Mouse (Mus musculus) MEL (cell line): ENCODE data around the gene Xpa. TPM values are rescaled to one million over a fixed set of nuclear protein-coding genes. Genes with fewer than 3 reads are reported as not detected.

ENCODE experiments used
- DNase-seq: peaks from one replicate; pipeline ENCODE4 v3.0.0; 2011; ENCODE audit warnings: low read depth, low spot score
- H3K27ac ChIP-seq: 2 replicates; pipeline ENCODE4 v1.5.1; 2012; ENCODE audit warnings: low read depth, mild to moderate bottlenecking, control low read depth, low read length, moderate library complexity; ENCODE audit not compliant: control insufficient read depth
- H3K27me3 ChIP-seq, 2 experiments: fragments of 150-350 bp in 1 of 2; sonication (generic) in 1 of 2; 2 replicates each; pipeline ENCODE4 v1.6.1; 2012; ENCODE audit warnings: low read length in 2 of 2, mild to moderate bottlenecking in 2 of 2, improper control_type of control experiment in 1 of 2, moderate library complexity in 1 of 2; ENCODE audit not compliant: insufficient read depth in 2 of 2, control insufficient read depth in 1 of 2
- H3K36me3 ChIP-seq, 2 experiments: 2 replicates each; pipeline ENCODE4 v1.6.1; 2012 to 2014; ENCODE audit warnings: low read length in 2 of 2, improper control_type of control experiment in 1 of 2, inconsistent platforms in 1 of 2, mild to moderate bottlenecking in 1 of 2; ENCODE audit not compliant: insufficient read depth in 2 of 2, control insufficient read depth in 1 of 2
- H3K4me1 ChIP-seq, 2 experiments: fragments of 150-350 bp in 1 of 2; sonication (generic) in 1 of 2; 2 replicates each; pipeline ENCODE4 v1.6.1; 2012; ENCODE audit warnings: low read length in 2 of 2, improper control_type of control experiment in 1 of 2, mild to moderate bottlenecking in 1 of 2; ENCODE audit not compliant: insufficient read depth in 2 of 2, control insufficient read depth in 1 of 2
- H3K4me3 ChIP-seq, 2 experiments: fragments of 150-350 bp in 1 of 2; sonication (generic) in 1 of 2; 2 replicates each; pipeline ENCODE4 v1.5.1; 2012; ENCODE audit warnings: low read depth in 2 of 2, low read length in 2 of 2, mild to moderate bottlenecking in 2 of 2, moderate library complexity in 2 of 2, control low read depth in 1 of 2, improper control_type of control experiment in 1 of 2; ENCODE audit not compliant: control insufficient read depth in 1 of 2, insufficient read depth in 1 of 2
- H3K79me2 ChIP-seq: 2 replicates; pipeline ENCODE4 v1.6.1; 2012; ENCODE audit warnings: mild to moderate bottlenecking, low read length, moderate library complexity; ENCODE audit not compliant: control insufficient read depth, poor library complexity, insufficient read depth
- H3K9ac ChIP-seq: 2 replicates; pipeline ENCODE4 v1.6.1; 2012; ENCODE audit warnings: low read depth, mild to moderate bottlenecking, control low read depth, low read length, moderate library complexity; ENCODE audit not compliant: control insufficient read depth, poor library complexity, severe bottlenecking
- H3K9me3 ChIP-seq: fragments of 150-350 bp; sonication (generic); replicated peaks from 2 replicates; pipeline ENCODE4 v1.6.1; 2012; ENCODE audit warnings: mild to moderate bottlenecking, low read length, improper control_type of control experiment, moderate library complexity; ENCODE audit not compliant: insufficient read depth
- BHLHE40 ChIP-seq: IDR thresholded peaks from 2 replicates; pipeline ENCODE4 v1.6.1; 2012; ENCODE audit warnings: low read depth, mild to moderate bottlenecking, inconsistent platforms, low read length, improper control_type of control experiment, borderline replicate concordance
- CHD2 ChIP-seq: IDR thresholded peaks from 2 replicates; pipeline ENCODE4 v1.6.1; 2011; ENCODE audit warnings: low read length, improper control_type of control experiment
- E2F4 ChIP-seq: IDR thresholded peaks from 2 replicates; pipeline ENCODE4 v1.6.1; 2011; ENCODE audit warnings: low read depth, low read length, improper control_type of control experiment, borderline replicate concordance
- EP300 ChIP-seq, 2 experiments: IDR thresholded peaks; 2 replicates each; pipeline ENCODE4 v1.6.1; 2011; ENCODE audit warnings: improper control_type of control experiment in 2 of 2, low read length in 2 of 2, low read depth in 1 of 2, mild to moderate bottlenecking in 1 of 2
- GABPA ChIP-seq: IDR thresholded peaks from 2 replicates; pipeline ENCODE4 v1.6.1; 2012; ENCODE audit warnings: low read depth, mild to moderate bottlenecking, inconsistent platforms, low read length, improper control_type of control experiment, moderate library complexity
- HCFC1 ChIP-seq: IDR thresholded peaks from 2 replicates; pipeline ENCODE4 v1.6.1; 2012; ENCODE audit warnings: low read depth, mild to moderate bottlenecking, inconsistent platforms, low read length, improper control_type of control experiment, moderate library complexity
- JUND ChIP-seq: IDR thresholded peaks from 2 replicates; pipeline ENCODE4 v1.6.1; 2011; ENCODE audit warnings: low read depth, mild to moderate bottlenecking, improper control_type of control experiment, low read length
- KAT2A ChIP-seq: conservative IDR thresholded peaks from 2 replicates; pipeline ENCODE4 v1.6.1; 2012; ENCODE audit warnings: low read depth, low read length, improper control_type of control experiment, inconsistent platforms
- MAFK ChIP-seq: IDR thresholded peaks from 2 replicates; pipeline ENCODE4 v1.6.1; 2011; ENCODE audit warnings: low read depth, mild to moderate bottlenecking, low read length, improper control_type of control experiment, borderline replicate concordance
- MAZ ChIP-seq: IDR thresholded peaks from 2 replicates; pipeline ENCODE4 v1.6.1; 2012; ENCODE audit warnings: low read depth, mild to moderate bottlenecking, inconsistent platforms, low read length, improper control_type of control experiment
- MYB ChIP-seq: IDR thresholded peaks from 2 replicates; pipeline ENCODE4 v1.6.1; 2011; ENCODE audit warnings: mild to moderate bottlenecking, low read depth, low read length, improper control_type of control experiment
- NELFE ChIP-seq: IDR thresholded peaks from 2 replicates; pipeline ENCODE4 v1.6.1; 2011; ENCODE audit warnings: low read depth, low read length, improper control_type of control experiment
- POLR2AphosphoS5 ChIP-seq: IDR thresholded peaks from 2 replicates; pipeline ENCODE4 v1.6.1; 2012; ENCODE audit warnings: low read depth, borderline replicate concordance, mild to moderate bottlenecking, inconsistent platforms, low read length, moderate library complexity, mixed read lengths
- SMC3 ChIP-seq: IDR thresholded peaks from 2 replicates; pipeline ENCODE4 v1.6.1; 2011; ENCODE audit warnings: low read depth, low read length, improper control_type of control experiment
- TAL1 ChIP-seq: IDR thresholded peaks from 2 replicates; pipeline ENCODE4 v1.6.1; 2012; ENCODE audit warnings: mild to moderate bottlenecking, inconsistent platforms, low read length, moderate library complexity, mixed read lengths
- UBTF ChIP-seq: IDR thresholded peaks from 2 replicates; pipeline ENCODE4 v1.6.1; 2012; ENCODE audit warnings: low read depth, mild to moderate bottlenecking, inconsistent platforms, low read length, improper control_type of control experiment, moderate library complexity, borderline replicate concordance; ENCODE audit not compliant: insufficient read depth
- USF1 ChIP-seq: IDR thresholded peaks from 2 replicates; pipeline ENCODE4 v1.6.1; 2014; ENCODE audit warnings: low read depth, mild to moderate bottlenecking, inconsistent platforms, low read length, improper control_type of control experiment, moderate library complexity
- ZC3H11A ChIP-seq: IDR thresholded peaks from 2 replicates; pipeline ENCODE4 v1.6.1; 2012; ENCODE audit warnings: low read depth, mild to moderate bottlenecking, inconsistent platforms, low read length, improper control_type of control experiment
- ZNF384 ChIP-seq: IDR thresholded peaks from 2 replicates; pipeline ENCODE4 v1.6.1; 2012; ENCODE audit warnings: low read depth, mild to moderate bottlenecking, inconsistent platforms, low read length, improper control_type of control experiment
- polyA plus RNA-seq, 2 experiments: library from polyadenylated mRNA; stranded (reverse) in 1 of 2; unstranded in 1 of 2; fragments of >175 nt in 1 of 2; fragments of >200 nt in 1 of 2; gene quantifications; 2 replicates each; pipeline versions ENCODE4 v1.2.1 to v1.2.4; 2012; ENCODE audit warnings: low replicate concordance in 2 of 2, low read depth in 1 of 2; ENCODE audit not compliant: insufficient read length in 2 of 2, insufficient read depth in 1 of 2, missing spikeins in 1 of 2
- total RNA-seq: library from RNA; depleted of rRNA; stranded (reverse); fragments of 300-350 nt; gene quantifications from 2 replicates; pipeline ENCODE4 v1.2.3, GENCODE M21; 2012

Gene Xpa
- total and polyA plus RNA-seq, 3 experiments, result 11.4 to 24.0 TPM; not detected in 1

DNA sequence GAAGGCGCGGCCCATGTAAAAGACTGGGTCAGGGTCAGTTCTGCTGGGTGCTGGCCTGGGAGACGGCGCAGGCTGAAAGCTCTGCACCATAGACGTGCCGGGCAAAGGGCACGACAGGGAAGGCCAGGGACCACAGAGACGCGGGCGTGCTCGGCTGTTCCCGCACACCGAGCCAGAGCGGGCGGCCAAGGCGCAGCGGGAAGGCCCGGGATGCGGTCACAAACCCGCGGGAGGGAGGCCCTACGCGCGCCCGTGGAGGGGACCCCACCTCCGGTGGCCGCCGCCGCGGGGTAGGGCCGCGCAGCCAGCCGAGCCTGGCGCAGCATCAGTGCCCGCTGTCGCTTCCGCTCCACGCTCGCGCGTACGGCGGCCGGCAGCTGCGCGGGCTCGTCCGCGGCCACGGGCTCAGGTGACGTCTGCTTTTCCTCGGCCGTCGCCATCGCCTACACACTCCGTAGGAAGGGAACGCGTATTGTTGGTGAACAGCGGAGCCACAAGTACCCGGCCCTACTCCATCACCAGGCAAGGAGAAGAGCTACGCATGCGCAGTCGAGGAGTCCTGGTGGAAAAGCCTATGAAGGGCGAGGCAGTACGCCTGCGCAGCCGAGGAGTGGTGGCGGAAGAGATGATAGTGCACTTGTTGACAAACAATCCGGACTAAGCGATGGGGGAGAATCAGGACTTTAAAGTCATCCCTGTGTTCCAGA, at the start of gene Xpa (continued):
- no peak for TF ChIP-seq SMC3
- TF ChIP-seq E2F4, result peak; percentile 31; the same call in 1 of the 2 replicates
- no peak for TF ChIP-seq ZC3H11A
- no peak for TF ChIP-seq ZNF384
- TF ChIP-seq JUND, result no peak

DNA sequence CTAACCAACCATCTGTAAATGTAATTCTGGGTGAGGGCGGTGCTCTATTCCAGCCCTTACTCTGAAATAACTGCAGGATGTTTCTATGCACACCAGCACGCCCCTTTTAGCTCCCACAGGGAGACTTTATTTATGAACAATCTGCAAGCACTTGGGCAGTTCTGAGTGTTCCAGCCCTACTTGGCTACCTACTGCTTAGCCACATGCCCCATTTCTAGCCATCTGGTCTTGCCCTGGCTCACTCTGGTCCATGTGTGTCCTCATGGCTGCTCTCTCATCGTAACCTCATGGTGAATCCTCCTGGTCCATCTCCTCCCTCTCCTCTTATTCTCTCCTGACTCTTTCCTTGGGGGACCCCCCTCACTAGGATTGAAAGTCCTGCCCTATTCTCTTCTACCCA, 39.8 kb upstream of the Xpa start:
- no peaks in the 10 kb centered on the region for H3K9me3 ChIP-seq
- no peak overlapping the region for H3K9ac ChIP-seq
- no peaks in the 10 kb centered on the region for H3K4me1 ChIP-seq
- no peak for TF ChIP-seq MAFK
- no peak for TF ChIP-seq GABPA
- TF ChIP-seq POLR2AphosphoS5, result no peak
- TF ChIP-seq UBTF, result no peak
- TF ChIP-seq BHLHE40, result no peak
- TF ChIP-seq CHD2, result no peak
- no peak for TF ChIP-seq MYB
- TF ChIP-seq MAZ, result no peak
- no peak for TF ChIP-seq EP300 (IDR thresholded peaks at IDR 0.05; ENCODE audit: low read depth in 1 of 2, low read length in 2 of 2)
- TF ChIP-seq NELFE, result no peak
- TF ChIP-seq USF1, result no peak
- no peak for TF ChIP-seq ZC3H11A
- no peak for TF ChIP-seq KAT2A
- no peak for TF ChIP-seq HCFC1
- TF ChIP-seq TAL1, result no peak
- no peaks in the 10 kb centered on the region for H3K36me3 ChIP-seq
- DNase-seq, result no peak
- no peak overlapping the region for H3K4me3 ChIP-seq
- H3K79me2 ChIP-seq, result no peaks in the 10 kb centered on the region
- peaks cover 3 to 10% of the 10 kb centered on the region in 2 experiments; a peak in 3 of 4 replicates for H3K27me3 ChIP-seq
- no peak overlapping the region for H3K27ac ChIP-seq
